Comparison of ENCODE assay signal across 25 mouse cellular contexts in the genomic region with DNA sequence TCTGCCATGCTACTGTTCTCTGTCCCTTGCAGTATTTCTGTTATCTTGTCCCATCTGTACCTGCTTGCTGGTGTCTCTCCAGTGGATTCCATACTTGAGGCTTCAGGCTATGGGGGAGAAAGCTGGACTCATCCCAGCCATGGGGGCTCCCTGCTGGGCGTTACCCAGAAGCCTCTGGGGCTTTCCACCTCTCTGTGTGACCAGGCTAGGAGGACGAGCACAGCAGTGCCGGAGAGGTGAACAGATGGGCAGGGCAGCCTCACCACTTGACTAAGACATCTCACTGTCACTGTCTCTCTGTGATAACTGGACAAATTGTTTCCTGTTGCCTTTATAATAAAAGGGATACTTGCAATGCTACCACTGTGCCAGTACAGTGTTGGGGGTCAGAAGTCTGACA. TPM values are rescaled to one million over a fixed set of nuclear protein-coding genes. Genes with fewer than 3 reads are reported as not detected.
DNase-seq lines count a peak whose midpoint lies in the region; ATAC-seq and TF ChIP-seq lines count a peak whose summit lies in the region.
"Had no signal": no experiment of that assay in that cellular context is flagged by ENCODE, and none has a peak within 500 bp of the region (broad histone marks: within the 10 kb centered on the region; RNA-seq: fewer than 3 reads in every experiment).

No protein-coding gene starts in this region.

- H3K4me1 ChIP-seq in cerebellum, adult 2 months (ENCODE audit: control insufficient read depth, insufficient read depth, low read length) = no peaks in the 10 kb centered on the region; the same call in 1 of the 2 replicates
- H3K4me1 ChIP-seq in stomach, postnatal 0 days (replicated peaks; ENCODE audit: control insufficient read depth, insufficient read depth) = no peaks in the 10 kb centered on the region
- no peaks in the 10 kb centered on the region for H3K4me1 ChIP-seq in hindbrain, embryonic 12.5 days
- H3K4me1 ChIP-seq: embryonic facial prominence, embryonic 12.5 days; forebrain, embryonic 15.5 days; heart, embryonic 10.5 days; hindbrain, embryonic 15.5 days had no signal

- ATAC-seq in stomach, postnatal 0 days (ENCODE audit: low FRiP score, low TSS enrichment) = 0 out of 2 replicates have a peak, but pooled peaks have one; percentile 35
- ATAC-seq in hindbrain, embryonic 12.5 days (ENCODE audit: low FRiP score) = no peak
- ATAC-seq: activated CD4-positive, CD25-positive, alpha-beta regulatory T cell, adult 4 months; forebrain, embryonic 15.5 days; inflammation-experienced regulatory T-cells, adult 6 months; intestine, postnatal 0 days; Patski had no signal

- H3K4me3 ChIP-seq in cerebellum, adult 2 months (replicated peaks; ENCODE audit: insufficient read depth, low read depth, low read length) = no peak overlapping the region
- no peak overlapping the region for H3K4me3 ChIP-seq in stomach, postnatal 0 days (ENCODE audit: low read depth, low read length)
- no peak overlapping the region for H3K4me3 ChIP-seq in hindbrain, embryonic 12.5 days
- H3K4me3 ChIP-seq: embryonic facial prominence, embryonic 12.5 days; forebrain, embryonic 15.5 days; heart, embryonic 10.5 days; hindbrain, embryonic 15.5 days had no signal

- no peak overlapping the region for H3K27ac ChIP-seq in cerebellum, adult 2 months (ENCODE audit: insufficient read depth, low read length)
- H3K27ac ChIP-seq in stomach, postnatal 0 days (replicated peaks) = no peak overlapping the region
- no peak overlapping the region for H3K27ac ChIP-seq in hindbrain, embryonic 12.5 days
- H3K27ac ChIP-seq: embryonic facial prominence, embryonic 12.5 days; forebrain, embryonic 15.5 days; heart, embryonic 10.5 days; hindbrain, embryonic 15.5 days had no signal

- 30% methylated on average over 3 of the region's 3 CpGs for WGBS in cerebellum, adult 2 months
- WGBS in stomach, postnatal 0 days = 76% methylated on average over 3 of the region's 3 CpGs
- WGBS in hindbrain, embryonic 12.5 days = 77% methylated on average over 3 of the region's 3 CpGs

- DNase-seq in left cerebral cortex, postnatal 4 days = peak; percentile 5
- DNase-seq in left cerebral cortex, adult 9 months (ENCODE audit: low spot score in 2 of 2) = no peak
- peak; percentile 66 to 72 for DNase-seq in cerebellum, adult 2 months
- DNase-seq in cerebellum, postnatal 10 days = peak; percentile 45 to 52
- no peak for DNase-seq in stomach, postnatal 0 days (ENCODE audit: low spot score)
- no peak for DNase-seq in kidney, postnatal 10 days
- no peak for DNase-seq in left cerebral cortex, postnatal 10 days (ENCODE audit: extremely low spot score in 1 of 2, low spot score in 2 of 2)
- DNase-seq: adrenal gland, postnatal 14 days; embryo, embryonic 11 days; gastrocnemius, postnatal 36 days; heart, adult 18-20 months; heart, postnatal 10 days; kidney, adult 8-10 months had no signal

- no peaks in the 10 kb centered on the region for H3K27me3 ChIP-seq in cerebellum, adult 2 months (ENCODE audit: control insufficient read depth, insufficient read depth, low read length)
- H3K27me3 ChIP-seq in stomach, postnatal 0 days (ENCODE audit: control insufficient read depth, insufficient read depth, low read length) = no peaks in the 10 kb centered on the region
- no peaks in the 10 kb centered on the region for H3K27me3 ChIP-seq in hindbrain, embryonic 12.5 days
- H3K27me3 ChIP-seq: CH12.LX; embryonic facial prominence, embryonic 12.5 days; forebrain, embryonic 15.5 days; hindbrain, embryonic 15.5 days had no signal

- no peak for TF ChIP-seq CTCF in cerebellum, adult 2 months (IDR thresholded peaks at IDR 0.05; ENCODE audit: borderline replicate concordance, insufficient read depth, low read depth, low read length)
- no peak for TF ChIP-seq CTCF in stomach, postnatal 0 days (IDR thresholded peaks at IDR 0.05; ENCODE audit: low read depth)

- no peak for TF ChIP-seq POLR2A in cerebellum, adult 2 months (IDR thresholded peaks at IDR 0.05; ENCODE audit: borderline replicate concordance, insufficient read depth, low read length)

- H3K36me3 ChIP-seq in stomach, postnatal 0 days (ENCODE audit: control insufficient read depth, insufficient read depth, low read length) = no peaks in the 10 kb centered on the region
- no peaks in the 10 kb centered on the region for H3K36me3 ChIP-seq in hindbrain, embryonic 12.5 days
- H3K36me3 ChIP-seq: embryonic facial prominence, embryonic 12.5 days; forebrain, embryonic 15.5 days; heart, embryonic 10.5 days; hindbrain, embryonic 15.5 days had no signal

- no peak overlapping the region for H3K4me2 ChIP-seq in stomach, postnatal 0 days (replicated peaks; ENCODE audit: low read depth)
- H3K4me2 ChIP-seq in hindbrain, embryonic 12.5 days (replicated peaks) = no peak overlapping the region
- H3K4me2 ChIP-seq: embryonic facial prominence, embryonic 12.5 days; forebrain, embryonic 15.5 days; hindbrain, embryonic 15.5 days had no signal

- no peak overlapping the region for H3K9ac ChIP-seq in stomach, postnatal 0 days (ENCODE audit: low read length)
- H3K9ac ChIP-seq in hindbrain, embryonic 12.5 days = no peak overlapping the region
- H3K9ac ChIP-seq: embryonic facial prominence, embryonic 12.5 days; forebrain, embryonic 15.5 days; hindbrain, embryonic 15.5 days had no signal

- no peak for TF ChIP-seq EP300 in stomach, postnatal 0 days (optimal IDR thresholded peaks at IDR 0.05)

- no peaks in the 10 kb centered on the region for H3K9me3 ChIP-seq in stomach, postnatal 0 days (ENCODE audit: control insufficient read depth, low read length)
- no peaks in the 10 kb centered on the region for H3K9me3 ChIP-seq in hindbrain, embryonic 12.5 days (replicated peaks)
- H3K9me3 ChIP-seq: embryonic facial prominence, embryonic 12.5 days; forebrain, embryonic 15.5 days; heart, embryonic 10.5 days; hindbrain, embryonic 15.5 days had no signal

- intact Hi-C loops in left cerebral cortex, postnatal 4 days (cut with DNase I) = no loop called here
- intact Hi-C loops in left cerebral cortex, postnatal 10 days (cut with DNase I) = no loop called here

RNA-seq across cellular contexts. Expression of a gene that starts 9.5 kb away (rescaled TPM):
- total RNA-seq in left cerebral cortex, postnatal 4 days (2021) = 10 to 100 TPM; 15.3 to 20.3 TPM
- 0.27 and 0.28 TPM in 2 replicates for polyA plus RNA-seq in cerebellum, adult 2 months (2012; rRNA removed)
- polyA plus RNA-seq in stomach, postnatal 0 days (2015; fragmentation: Nextera tagmentation; extraction: Ambion mirVana) = 0.07 TPM in 1 of 2 replicates, not detected in the other
- 1.1 and 1.4 TPM in 2 replicates for polyA plus RNA-seq in hindbrain, embryonic 12.5 days (2016; fragmentation: Nextera tagmentation; extraction: Ambion mirVana)
- 1 to 10 TPM; 4.2 to 8.8 TPM for total RNA-seq in left cerebral cortex, postnatal 10 days (2021)
- total RNA-seq: adrenal gland, adult 18-20 months; adrenal gland, postnatal 14 days; hematopoietic stem cell, adult 5-6 weeks had no signal
- polyA plus RNA-seq: Patski had no signal

Comparison
In these comparisons a context has a peak if more than half of its experiments do, and no peak if none do; other contexts are left out.
1. DNase-seq: peak in left cerebral cortex, postnatal 4 days (single experiment), cerebellum, adult 2 months (2 of 2) and cerebellum, postnatal 10 days (2 of 2); none in left cerebral cortex, adult 9 months (0 of 2), stomach, postnatal 0 days (single experiment), kidney, postnatal 10 days (single experiment) and left cerebral cortex, postnatal 10 days (0 of 2).